ENCODE assay signal across 23 mouse cellular contexts in the genomic region with DNA sequence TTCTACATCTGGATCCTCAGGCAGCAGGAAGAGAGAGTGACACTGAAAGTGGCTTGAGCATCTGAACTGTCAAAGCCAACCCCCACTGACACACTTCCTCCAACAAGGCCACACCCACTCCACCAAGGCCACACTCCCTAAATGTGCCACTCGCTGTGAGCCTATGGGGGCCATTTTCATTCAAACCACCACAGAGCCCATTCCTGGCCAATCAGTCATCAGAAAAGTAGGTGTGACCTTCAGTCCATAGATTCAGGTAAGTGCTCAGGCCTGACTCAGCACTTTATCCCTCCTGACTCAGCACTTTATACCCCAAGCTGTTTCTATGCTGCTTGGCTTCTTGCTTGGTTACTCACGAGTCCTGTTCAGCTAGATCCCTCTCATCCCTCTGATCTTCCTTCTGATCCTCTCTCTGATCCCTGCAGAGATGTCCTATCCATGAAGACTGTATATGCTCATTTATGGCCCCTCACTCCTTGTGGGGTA.
DNase-seq lines count a peak whose midpoint lies in the region; ATAC-seq and TF ChIP-seq lines count a peak whose summit lies in the region.
"Had no signal": no experiment of that assay in that cellular context is flagged by ENCODE, and none has a peak within 500 bp of the region (broad histone marks: within the 10 kb centered on the region; RNA-seq: fewer than 3 reads in every experiment).

No protein-coding gene starts in this region.

- H3K9me3 ChIP-seq in ES-Bruce4 (replicated peaks; ENCODE audit: control insufficient read depth, insufficient read depth, low read length, poor library complexity, severe bottlenecking): peaks cover 2% of the 10 kb centered on the region; the same call in 1 of the 2 replicates
- no peaks in the 10 kb centered on the region for H3K9me3 ChIP-seq in ES-E14 (ENCODE audit: control insufficient read depth, insufficient read depth, low read depth, low read length)
- H3K9me3 ChIP-seq: embryonic facial prominence, embryonic 13.5 days; embryonic facial prominence, embryonic 15.5 days had no signal

- no peak overlapping the region for H3K9ac ChIP-seq in ES-Bruce4 (ENCODE audit: low read depth, poor library complexity, severe bottlenecking)
- no peak overlapping the region for H3K9ac ChIP-seq in ES-E14 (ENCODE audit: insufficient read depth, low read depth, low read length, poor library complexity, severe bottlenecking)
- H3K9ac ChIP-seq: embryonic facial prominence, embryonic 13.5 days; embryonic facial prominence, embryonic 15.5 days; forebrain, embryonic 12.5 days had no signal

- H3K27ac ChIP-seq in ES-Bruce4 (ENCODE audit: insufficient read depth, low read length) (peak overlapping the region; percentile 13; the same call in 1 of the 2 replicates), ES-E14 (ENCODE audit: insufficient read depth, low read depth, low read length, poor library complexity, severe bottlenecking) (no peak overlapping the region)
- H3K27ac ChIP-seq: embryonic facial prominence, embryonic 13.5 days; embryonic facial prominence, embryonic 15.5 days; forebrain, embryonic 10.5 days; forebrain, embryonic 12.5 days had no signal

- no peak for ATAC-seq in inflammation-experienced regulatory T-cells, adult 6 months
- ATAC-seq: forebrain, embryonic 14.5 days; forebrain, embryonic 16.5 days had no signal

- no peaks in the 10 kb centered on the region for H3K27me3 ChIP-seq in ES-Bruce4 (ENCODE audit: control insufficient read depth, insufficient read depth, low read length, poor library complexity, severe bottlenecking)
- H3K27me3 ChIP-seq: embryonic facial prominence, embryonic 13.5 days; embryonic facial prominence, embryonic 15.5 days; forebrain, embryonic 12.5 days had no signal

- TF ChIP-seq CTCF in ES-Bruce4 (IDR thresholded peaks at IDR 0.05; ENCODE audit: low read depth, low read length): no peak

- H3K4me3 ChIP-seq in ES-Bruce4 (ENCODE audit: low read depth, low read length) (no peak overlapping the region), ES-E14 (ENCODE audit: insufficient read depth in 1 of 2, low read depth in 1 of 2, low read length in 2 of 2, poor library complexity in 1 of 2, severe bottlenecking in 1 of 2) (no peak overlapping the region)
- H3K4me3 ChIP-seq: embryonic facial prominence, embryonic 13.5 days; embryonic facial prominence, embryonic 15.5 days; erythroblast, embryonic 14.5 days; forebrain, embryonic 10.5 days; forebrain, embryonic 12.5 days had no signal

- DNase-seq in ES-E14 (ENCODE audit: low read depth, low spot score) (no peak), ZHBTc4 (ENCODE audit: low read depth, low spot score) (peak; percentile 60)
- no peak for DNase-seq in natural killer cell, adult 2 months (ENCODE audit: low spot score in 2 of 2)
- DNase-seq in layer of hippocampus, adult 9-11 months: no peak
- DNase-seq: adrenal gland, adult 2 months; adrenal gland, postnatal 10 days; adrenal gland, postnatal 25 days; cerebellum, adult 11 months; cerebellum, adult 18-20 months; cerebellum, adult 8-10 months; cerebellum, adult 9-11 months; cerebellum, postnatal 14 days; cerebellum, postnatal 36 days; embryo, embryonic 11 days had no signal

- TF ChIP-seq POLR2A in ES-Bruce4 (IDR thresholded peaks at IDR 0.05; ENCODE audit: insufficient read depth, low read length): no peak

- TF ChIP-seq EP300 in ES-Bruce4 (IDR thresholded peaks at IDR 0.05; ENCODE audit: insufficient read depth, low read depth, low read length): no peak

- in situ Hi-C loops in ES-E14 (cut with MboI; ENCODE audit: low sequenced_read_pairs in 2 of 2, unreplicated experiment in 2 of 2): no loop called here

- H3K4me1 ChIP-seq in ES-Bruce4 (ENCODE audit: control insufficient read depth, insufficient read depth, low read length) (no peaks in the 10 kb centered on the region), ES-E14 (ENCODE audit: control insufficient read depth in 2 of 2, insufficient read depth in 2 of 2, low read length in 2 of 2, poor library complexity in 1 of 2) (no peaks in the 10 kb centered on the region)
- H3K4me1 ChIP-seq: forebrain, embryonic 10.5 days had no signal

- H3K36me3 ChIP-seq in ES-Bruce4 (ENCODE audit: control insufficient read depth, insufficient read depth, low read length, poor library complexity, severe bottlenecking): no peaks in the 10 kb centered on the region
- no peaks in the 10 kb centered on the region for H3K36me3 ChIP-seq in ES-E14 (ENCODE audit: control insufficient read depth, insufficient read depth, low read length, poor library complexity, severe bottlenecking)
- H3K36me3 ChIP-seq: embryonic facial prominence, embryonic 13.5 days; embryonic facial prominence, embryonic 15.5 days; forebrain, embryonic 10.5 days; forebrain, embryonic 12.5 days had no signal

TF ChIP-seq in ES-E14, 5 proteins besides CTCF, POLR2A, EP300 and RAD21:
- peak; percentile 95 for TF ChIP-seq MAFK (IDR thresholded peaks at IDR 0.05; ENCODE audit: insufficient read depth, low read depth, low read length)
- no peak for TF ChIP-seq ZNF384 (IDR thresholded peaks at IDR 0.05; ENCODE audit: low read depth, low read length)
